Mouse (Mus musculus): ENCODE data around the gene Ntrk3. TPM values are rescaled to one million over a fixed set of nuclear protein-coding genes. Genes with fewer than 3 reads are reported as not detected.

Ntrk3 gene
- polyA plus RNA-seq, 1 experiment from 2014 or later = 2.2 TPM

DNA sequence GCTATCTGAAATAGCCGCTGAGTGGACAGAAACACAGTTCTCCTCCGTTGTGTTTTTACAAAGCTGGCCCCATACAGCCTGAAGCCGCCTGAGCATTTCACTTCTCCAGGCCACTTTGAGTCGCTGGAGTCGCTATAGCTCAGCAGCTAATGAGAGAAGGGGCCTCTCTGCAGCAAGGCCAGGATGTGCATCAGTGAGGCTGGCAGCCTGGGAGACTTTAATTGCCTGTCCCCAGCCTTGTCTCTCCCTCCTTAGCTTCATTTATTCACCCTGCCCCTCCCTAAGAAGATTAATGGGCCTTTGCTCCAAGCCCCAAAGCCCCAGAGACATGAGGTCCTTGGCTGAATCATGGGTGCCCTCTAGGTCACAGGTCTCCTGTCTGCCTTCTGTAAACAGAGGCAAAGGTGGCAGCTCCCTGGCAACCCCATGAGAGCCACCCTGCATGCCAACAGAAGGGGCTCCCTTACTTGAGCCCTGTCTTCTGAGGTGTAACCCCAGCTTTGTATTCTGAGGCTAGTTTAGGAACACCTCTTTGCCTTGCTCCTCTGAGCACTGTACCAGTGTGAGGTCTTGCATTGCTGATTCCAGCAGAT lies 132.2 kb downstream of the Ntrk3 start:
- Histone ChIP-seq H3K4me1 (replicated peaks; ENCODE audit: control insufficient read depth, insufficient read depth) (no peaks in the 10 kb centered on the region), H3K36me3 (ENCODE audit: control insufficient read depth, insufficient read depth, low read length) (no peaks in the 10 kb centered on the region), H3K9ac (ENCODE audit: low read length) (no peak overlapping the region), H3K4me3 (ENCODE audit: low read depth, low read length) (no peak overlapping the region), H3K27me3 (ENCODE audit: control insufficient read depth, insufficient read depth, low read length) (no peaks in the 10 kb centered on the region), H3K4me2 (replicated peaks; ENCODE audit: low read depth) (no peak overlapping the region), H3K9me3 (ENCODE audit: control insufficient read depth, low read length) (no peaks in the 10 kb centered on the region), H3K27ac (replicated peaks) (no peak overlapping the region)
- TF ChIP-seq EP300 (optimal IDR thresholded peaks at IDR 0.05) = no peak
- no peak for TF ChIP-seq CTCF (IDR thresholded peaks at IDR 0.05; ENCODE audit: low read depth)
- ATAC-seq (ENCODE audit: low FRiP score, low TSS enrichment) (no peak), DNase-seq (ENCODE audit: low spot score) (no peak)
- 35% methylated on average over 5 of the region's 5 CpGs for WGBS

DNA sequence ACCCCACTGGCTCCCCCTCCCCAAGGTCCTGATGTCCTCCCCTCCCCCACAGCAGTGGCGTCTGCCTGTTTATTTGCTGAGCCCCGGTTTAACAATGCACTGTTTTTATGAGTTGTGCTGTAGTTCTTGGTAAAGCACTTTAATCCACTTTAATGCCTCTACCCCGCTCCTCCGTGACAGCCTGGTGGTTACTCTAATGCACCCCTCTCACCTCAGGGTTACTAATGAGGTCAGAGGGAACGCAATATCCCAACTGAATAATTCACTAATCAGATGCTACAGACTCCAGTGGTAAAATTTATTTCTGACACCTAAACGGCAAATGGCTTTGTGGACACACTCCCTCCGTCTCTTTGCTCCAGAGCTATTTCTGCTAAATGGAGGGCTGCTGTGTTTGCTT lies 133.9 kb downstream of the Ntrk3 start:
- ATAC-seq (ENCODE audit: low FRiP score, low TSS enrichment) = no peak
- Histone ChIP-seq H3K4me3 (ENCODE audit: low read depth, low read length) (no peak overlapping the region), H3K36me3 (ENCODE audit: control insufficient read depth, insufficient read depth, low read length) (no peaks in the 10 kb centered on the region), H3K27ac (replicated peaks) (no peak overlapping the region), H3K27me3 (ENCODE audit: control insufficient read depth, insufficient read depth, low read length) (no peaks in the 10 kb centered on the region), H3K9me3 (ENCODE audit: control insufficient read depth, low read length) (no peaks in the 10 kb centered on the region), H3K4me1 (replicated peaks; ENCODE audit: control insufficient read depth, insufficient read depth) (no peaks in the 10 kb centered on the region), H3K4me2 (replicated peaks; ENCODE audit: low read depth) (no peak overlapping the region), H3K9ac (ENCODE audit: low read length) (no peak overlapping the region)
- no peak for DNase-seq (ENCODE audit: low spot score)
- TF ChIP-seq CTCF (IDR thresholded peaks at IDR 0.05; ENCODE audit: low read depth) = no peak
- no peak for TF ChIP-seq EP300 (optimal IDR thresholded peaks at IDR 0.05)
- WGBS = 5% methylated on average over 7 of the region's 7 CpGs

DNA sequence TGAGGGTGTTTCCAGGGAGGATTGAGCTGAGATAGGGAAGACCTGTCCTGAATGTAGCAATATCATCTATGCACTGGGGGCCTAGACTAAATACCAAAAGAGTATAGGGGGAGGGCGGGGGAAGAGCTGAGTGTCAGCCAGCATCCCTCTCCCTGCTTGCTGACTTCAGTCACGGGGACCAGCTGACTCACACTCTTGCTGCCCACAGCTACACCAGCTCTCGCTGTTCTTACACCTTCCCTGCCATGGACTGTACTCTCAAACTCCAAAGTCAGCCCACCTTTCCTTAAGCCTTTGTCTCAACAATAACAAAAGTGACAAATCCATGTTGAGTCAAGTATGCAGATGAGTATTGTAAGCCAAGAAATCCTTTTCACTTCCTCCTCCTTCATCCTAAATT lies 136.0 kb downstream of the Ntrk3 start:
- Histone ChIP-seq H3K27me3 (ENCODE audit: control insufficient read depth, insufficient read depth, low read length) (no peaks in the 10 kb centered on the region), H3K36me3 (ENCODE audit: control insufficient read depth, insufficient read depth, low read length) (no peaks in the 10 kb centered on the region), H3K27ac (replicated peaks) (no peak overlapping the region), H3K4me2 (replicated peaks; ENCODE audit: low read depth) (no peak overlapping the region), H3K9me3 (ENCODE audit: control insufficient read depth, low read length) (no peaks in the 10 kb centered on the region), H3K9ac (ENCODE audit: low read length) (no peak overlapping the region), H3K4me1 (replicated peaks; ENCODE audit: control insufficient read depth, insufficient read depth) (no peaks in the 10 kb centered on the region), H3K4me3 (ENCODE audit: low read depth, low read length) (no peak overlapping the region)
- ATAC-seq (ENCODE audit: low FRiP score, low TSS enrichment) = no peak
- no peak for DNase-seq (ENCODE audit: low spot score)
- 83% methylated on average over 3 of the region's 3 CpGs for WGBS
- TF ChIP-seq CTCF (IDR thresholded peaks at IDR 0.05; ENCODE audit: low read depth) (no peak), EP300 (optimal IDR thresholded peaks at IDR 0.05) (no peak)

DNA sequence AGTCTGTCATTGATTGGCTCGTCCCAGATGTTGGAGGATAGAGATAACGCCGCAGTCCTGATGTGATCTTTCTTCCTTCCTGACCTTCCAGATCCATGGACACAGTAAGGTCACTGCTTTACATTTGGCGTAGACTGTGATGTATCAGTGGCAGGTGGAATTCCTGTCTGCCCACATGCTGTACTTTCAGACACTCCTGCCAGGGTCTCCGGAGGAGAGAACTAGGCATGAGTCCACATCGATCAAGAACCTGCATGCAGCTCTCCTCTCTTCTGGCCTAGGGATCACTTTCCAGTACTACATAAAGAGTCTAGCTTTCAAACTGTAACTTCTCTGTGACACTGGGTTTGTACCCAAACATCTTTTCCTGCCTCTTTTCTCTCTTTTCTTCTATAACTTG lies 136.9 kb downstream of the Ntrk3 start:
- no peak overlapping the region for H3K9ac ChIP-seq (ENCODE audit: low read length)
- ATAC-seq (ENCODE audit: low FRiP score, low TSS enrichment) = no peak
- H3K4me3 ChIP-seq (ENCODE audit: low read depth, low read length) = no peak overlapping the region
- TF ChIP-seq EP300 (optimal IDR thresholded peaks at IDR 0.05) = no peak
- TF ChIP-seq CTCF (IDR thresholded peaks at IDR 0.05; ENCODE audit: low read depth) = no peak
- no peaks in the 10 kb centered on the region for H3K4me1 ChIP-seq (replicated peaks; ENCODE audit: control insufficient read depth, insufficient read depth)
- H3K9me3 ChIP-seq (ENCODE audit: control insufficient read depth, low read length) = no peaks in the 10 kb centered on the region
- no peak for DNase-seq (ENCODE audit: low spot score)
- H3K27me3 ChIP-seq (ENCODE audit: control insufficient read depth, insufficient read depth, low read length) = no peaks in the 10 kb centered on the region
- H3K27ac ChIP-seq (replicated peaks) = no peak overlapping the region
- no peak overlapping the region for H3K4me2 ChIP-seq (replicated peaks; ENCODE audit: low read depth)
- 89% methylated on average over 6 of the region's 6 CpGs for WGBS
- H3K36me3 ChIP-seq (ENCODE audit: control insufficient read depth, insufficient read depth, low read length) = no peaks in the 10 kb centered on the region

DNA sequence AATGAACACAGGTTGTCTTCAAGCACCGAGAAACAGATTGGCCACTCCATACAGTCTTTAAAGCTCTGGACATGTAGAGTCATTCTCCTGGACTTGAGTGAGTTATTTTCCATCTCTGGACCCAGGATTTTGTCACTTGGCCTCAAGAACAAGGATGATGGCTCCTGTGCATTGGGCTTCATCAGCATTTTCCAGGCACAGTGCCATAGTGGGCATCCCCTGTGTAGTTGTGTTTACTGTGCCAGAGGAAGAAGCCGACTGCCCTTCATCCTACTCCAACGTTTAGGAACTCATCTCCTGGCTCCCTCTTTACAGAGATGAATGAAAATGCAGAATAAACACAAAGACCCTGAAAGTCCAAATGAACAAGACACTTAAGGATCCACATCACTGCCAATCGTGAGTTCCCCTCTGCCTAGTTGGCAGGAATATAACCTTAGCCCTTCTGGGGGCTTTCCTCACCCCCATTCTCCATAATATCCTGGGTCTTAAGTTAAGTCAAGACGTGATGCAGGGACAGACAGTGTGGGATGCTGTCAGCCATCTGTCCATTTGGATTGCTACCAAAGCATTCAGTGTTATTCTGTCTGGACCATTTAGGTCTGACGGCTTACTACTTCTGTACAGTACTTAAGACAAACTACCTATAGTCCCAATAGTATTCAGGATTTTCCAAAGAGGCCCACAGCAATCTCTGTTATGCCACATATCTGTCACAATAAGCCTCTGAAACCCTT lies 137.7 kb downstream of the Ntrk3 start:
- 59% methylated on average over 6 of the region's 6 CpGs for WGBS
- Histone ChIP-seq H3K27me3 (ENCODE audit: control insufficient read depth, insufficient read depth, low read length) (no peaks in the 10 kb centered on the region), H3K4me3 (ENCODE audit: low read depth, low read length) (no peak overlapping the region), H3K4me2 (replicated peaks; ENCODE audit: low read depth) (no peak overlapping the region), H3K9me3 (ENCODE audit: control insufficient read depth, low read length) (no peaks in the 10 kb centered on the region), H3K4me1 (replicated peaks; ENCODE audit: control insufficient read depth, insufficient read depth) (no peaks in the 10 kb centered on the region), H3K9ac (ENCODE audit: low read length) (no peak overlapping the region), H3K36me3 (ENCODE audit: control insufficient read depth, insufficient read depth, low read length) (no peaks in the 10 kb centered on the region), H3K27ac (replicated peaks) (no peak overlapping the region)
- DNase-seq (ENCODE audit: low spot score) = no peak
- ATAC-seq (ENCODE audit: low FRiP score, low TSS enrichment) = no peak
- TF ChIP-seq EP300 (optimal IDR thresholded peaks at IDR 0.05) (no peak), CTCF (IDR thresholded peaks at IDR 0.05; ENCODE audit: low read depth) (no peak)

DNA sequence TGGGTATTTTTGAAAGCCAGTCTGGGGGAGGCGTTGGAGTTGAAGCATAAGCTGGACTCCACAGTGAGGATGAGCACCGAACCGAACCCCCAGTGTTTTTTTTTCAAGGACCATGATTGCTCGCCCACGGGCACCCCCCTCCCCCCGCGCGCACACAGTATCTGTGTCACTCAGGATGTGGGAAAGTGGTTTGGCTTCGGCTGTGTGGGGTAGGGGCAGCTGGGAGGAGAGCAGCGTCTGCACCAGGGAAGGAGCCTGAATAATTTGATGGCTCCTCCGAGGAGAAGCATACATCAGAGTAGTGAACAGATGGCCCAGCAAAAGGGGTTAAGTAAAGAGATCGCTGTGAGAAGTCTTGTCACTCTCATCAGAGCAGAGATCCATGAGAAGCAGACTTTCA lies 139.7 kb downstream of the Ntrk3 start:
- no peak overlapping the region for H3K27ac ChIP-seq (replicated peaks)
- H3K9me3 ChIP-seq (ENCODE audit: control insufficient read depth, low read length) = no peaks in the 10 kb centered on the region
- no peaks in the 10 kb centered on the region for H3K36me3 ChIP-seq (ENCODE audit: control insufficient read depth, insufficient read depth, low read length)
- DNase-seq (ENCODE audit: low spot score) (no peak), ATAC-seq (ENCODE audit: low FRiP score, low TSS enrichment) (no peak)
- 36% methylated on average over 12 of the region's 12 CpGs for WGBS
- no peak overlapping the region for H3K9ac ChIP-seq (ENCODE audit: low read length)
- no peaks in the 10 kb centered on the region for H3K4me1 ChIP-seq (replicated peaks; ENCODE audit: control insufficient read depth, insufficient read depth)
- no peak overlapping the region for H3K4me2 ChIP-seq (replicated peaks; ENCODE audit: low read depth)
- TF ChIP-seq EP300 (optimal IDR thresholded peaks at IDR 0.05) (no peak), CTCF (IDR thresholded peaks at IDR 0.05; ENCODE audit: low read depth) (no peak)
- H3K4me3 ChIP-seq (ENCODE audit: low read depth, low read length) = no peak overlapping the region
- H3K27me3 ChIP-seq (ENCODE audit: control insufficient read depth, insufficient read depth, low read length) = no peaks in the 10 kb centered on the region
